In the genomic region with DNA sequence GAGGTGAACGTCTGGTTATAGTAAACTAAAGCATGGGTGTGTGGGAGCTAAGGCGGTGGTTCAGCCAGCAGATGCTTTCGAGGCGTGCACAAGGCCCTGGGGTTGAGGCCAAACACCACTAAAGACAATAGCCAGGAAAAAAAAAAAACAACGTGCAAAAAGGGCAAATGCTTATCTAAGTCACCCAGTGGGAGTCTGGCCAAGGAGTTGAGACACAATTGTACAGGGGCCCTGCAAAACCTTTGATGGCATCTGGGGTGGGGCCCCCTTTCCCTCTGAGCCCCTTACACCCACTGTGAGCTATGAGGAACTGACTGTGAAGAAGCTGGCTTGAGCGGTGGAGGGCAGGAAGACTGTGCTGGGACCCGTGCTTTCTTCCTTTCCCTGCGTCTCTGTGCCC, we compare ENCODE assay signal across 11 mouse cellular contexts. TPM values are rescaled to one million over a fixed set of nuclear protein-coding genes. Genes with fewer than 3 reads are reported as not detected.
DNase-seq lines count a peak whose midpoint lies in the region; ATAC-seq and TF ChIP-seq lines count a peak whose summit lies in the region.
"Had no signal": no experiment of that assay in that cellular context is flagged by ENCODE, and none has a peak within 500 bp of the region (broad histone marks: within the 10 kb centered on the region; RNA-seq: fewer than 3 reads in every experiment).

No protein-coding gene starts in this region.

- H3K4me2 ChIP-seq in stomach, embryonic 15.5 days, result peak overlapping the region; percentile 8; the same call in 1 of the 2 replicates
- H3K4me2 ChIP-seq in stomach, postnatal 0 days (replicated peaks; ENCODE audit: low read depth), result no peak overlapping the region
- peak overlapping the region; percentile 37 for H3K4me2 ChIP-seq in heart, embryonic 11.5 days
- H3K4me2 ChIP-seq in liver, embryonic 15.5 days, result peak overlapping the region; percentile 32
- H3K4me2 ChIP-seq: forebrain, embryonic 12.5 days; hindbrain, embryonic 12.5 days; midbrain, embryonic 13.5 days had no signal

- peaks cover 14% of the 10 kb centered on the region for H3K4me1 ChIP-seq in stomach, embryonic 15.5 days
- H3K4me1 ChIP-seq in stomach, postnatal 0 days (replicated peaks; ENCODE audit: control insufficient read depth, insufficient read depth), result no peaks in the 10 kb centered on the region; the same call in 1 of the 2 replicates
- peaks cover 18% of the 10 kb centered on the region for H3K4me1 ChIP-seq in heart, embryonic 11.5 days (ENCODE audit: control insufficient read depth, insufficient read depth, low read length)
- peaks cover 38% of the 10 kb centered on the region for H3K4me1 ChIP-seq in liver, embryonic 15.5 days (replicated peaks)

- WGBS in stomach, embryonic 15.5 days, result 28% methylated on average over 8 of the region's 8 CpGs
- 11% methylated on average over 8 of the region's 8 CpGs for WGBS in stomach, postnatal 0 days
- 15% methylated on average over 8 of the region's 8 CpGs for WGBS in heart, embryonic 11.5 days (ENCODE audit: insufficient replicate concordance)
- 6% methylated on average over 8 of the region's 8 CpGs for WGBS in liver, embryonic 15.5 days (ENCODE audit: insufficient replicate concordance)

- no peak overlapping the region for H3K4me3 ChIP-seq in stomach, embryonic 15.5 days (replicated peaks)
- no peak overlapping the region for H3K4me3 ChIP-seq in stomach, postnatal 0 days (ENCODE audit: low read depth, low read length)
- H3K4me3 ChIP-seq in heart, embryonic 11.5 days (ENCODE audit: low read depth, low read length), result no peak overlapping the region
- no peak overlapping the region for H3K4me3 ChIP-seq in liver, embryonic 15.5 days (replicated peaks)
- H3K4me3 ChIP-seq: forebrain, embryonic 12.5 days; hindbrain, embryonic 12.5 days; midbrain, embryonic 13.5 days had no signal

- H3K9ac ChIP-seq in stomach, embryonic 15.5 days, result no peak overlapping the region
- H3K9ac ChIP-seq in stomach, postnatal 0 days (ENCODE audit: low read length), result no peak overlapping the region
- H3K9ac ChIP-seq in heart, embryonic 11.5 days (ENCODE audit: low read depth, low read length), result 0 out of 2 replicates have a peak overlapping the region, but pooled peaks have one; percentile 46
- 0 out of 2 replicates have a peak overlapping the region, but pooled peaks have one; percentile 8 for H3K9ac ChIP-seq in liver, embryonic 15.5 days
- H3K9ac ChIP-seq: forebrain, embryonic 12.5 days; hindbrain, embryonic 12.5 days; midbrain, embryonic 13.5 days had no signal

- no peaks in the 10 kb centered on the region for H3K36me3 ChIP-seq in stomach, embryonic 15.5 days
- no peaks in the 10 kb centered on the region for H3K36me3 ChIP-seq in stomach, postnatal 0 days (ENCODE audit: control insufficient read depth, insufficient read depth, low read length)
- no peaks in the 10 kb centered on the region for H3K36me3 ChIP-seq in heart, embryonic 11.5 days (ENCODE audit: control insufficient read depth, insufficient read depth, low read length)
- H3K36me3 ChIP-seq in liver, embryonic 15.5 days (replicated peaks), result no peaks in the 10 kb centered on the region
- H3K36me3 ChIP-seq: forebrain, embryonic 12.5 days; hindbrain, embryonic 12.5 days; midbrain, embryonic 13.5 days had no signal

- TF ChIP-seq CTCF in stomach, postnatal 0 days (IDR thresholded peaks at IDR 0.05; ENCODE audit: low read depth), result no peak

- no peak for TF ChIP-seq EP300 in stomach, postnatal 0 days (optimal IDR thresholded peaks at IDR 0.05)

- no peaks in the 10 kb centered on the region for H3K9me3 ChIP-seq in stomach, embryonic 15.5 days
- H3K9me3 ChIP-seq in stomach, postnatal 0 days (ENCODE audit: control insufficient read depth, low read length), result no peaks in the 10 kb centered on the region
- H3K9me3 ChIP-seq in heart, embryonic 11.5 days (replicated peaks; ENCODE audit: control insufficient read depth, low read length), result no peaks in the 10 kb centered on the region
- H3K9me3 ChIP-seq in liver, embryonic 15.5 days (replicated peaks), result no peaks in the 10 kb centered on the region
- H3K9me3 ChIP-seq: forebrain, embryonic 12.5 days; hindbrain, embryonic 12.5 days; midbrain, embryonic 13.5 days had no signal

- no peaks in the 10 kb centered on the region for H3K27me3 ChIP-seq in stomach, embryonic 15.5 days (replicated peaks)
- H3K27me3 ChIP-seq in stomach, postnatal 0 days (ENCODE audit: control insufficient read depth, insufficient read depth, low read length), result no peaks in the 10 kb centered on the region
- no peaks in the 10 kb centered on the region; the same call in 1 of the 2 replicates for H3K27me3 ChIP-seq in heart, embryonic 11.5 days (ENCODE audit: control insufficient read depth, insufficient read depth, low read length)
- peaks cover 20% of the 10 kb centered on the region for H3K27me3 ChIP-seq in liver, embryonic 15.5 days

- peak overlapping the region; percentile 31; the same call in 1 of the 2 replicates for H3K27ac ChIP-seq in stomach, embryonic 15.5 days
- no peak overlapping the region for H3K27ac ChIP-seq in stomach, postnatal 0 days (replicated peaks)
- peak overlapping the region; percentile 76 for H3K27ac ChIP-seq in heart, embryonic 11.5 days (ENCODE audit: low read depth, low read length)
- peak overlapping the region; percentile 21; the same call in 1 of the 2 replicates for H3K27ac ChIP-seq in liver, embryonic 15.5 days (replicated peaks)
- H3K27ac ChIP-seq: forebrain, embryonic 12.5 days; hindbrain, embryonic 12.5 days; midbrain, embryonic 13.5 days had no signal

- no peak for DNase-seq in stomach, postnatal 0 days (ENCODE audit: low spot score)
- peak; percentile 36 for DNase-seq in yolk sac, embryonic 10.5 days (ENCODE audit: low spot score)
- no peak for DNase-seq in layer of hippocampus, adult 8-10 months (ENCODE audit: low spot score in 2 of 2)
- DNase-seq in urinary bladder, adult 18-20 months (ENCODE audit: low spot score in 2 of 2), result no peak
- no peak for DNase-seq in layer of hippocampus, postnatal 36 days

- no peak for ATAC-seq in stomach, embryonic 15.5 days (ENCODE audit: insufficient read depth, low FRiP score, low read depth)
- no peak for ATAC-seq in stomach, postnatal 0 days (ENCODE audit: low FRiP score, low TSS enrichment)
- 0 out of 2 replicates have a peak, but pooled peaks have one; percentile 27 for ATAC-seq in heart, embryonic 11.5 days (replicated peaks; ENCODE audit: insufficient number of reproducible peaks, low FRiP score, low TSS enrichment)
- peak; percentile 68 for ATAC-seq in liver, embryonic 15.5 days (ENCODE audit: insufficient read depth)
- ATAC-seq: midbrain, embryonic 13.5 days had no signal

RNA-seq across cellular contexts. Expression of a gene that starts 0.9 kb away (rescaled TPM):
- 0.59 and 0.65 TPM in 2 replicates for polyA plus RNA-seq in stomach, embryonic 15.5 days (2015; fragmentation: Nextera tagmentation; extraction: Ambion mirVana)
- polyA plus RNA-seq in stomach, postnatal 0 days (2015; fragmentation: Nextera tagmentation; extraction: Ambion mirVana), result 0.15 and 0.27 TPM in 2 replicates
- polyA plus RNA-seq in heart, embryonic 11.5 days (2014; fragmentation: Nextera tagmentation; extraction: Ambion mirVana), result 0.10 and 0.47 TPM in 2 replicates
- 0.25 TPM in 2 replicates for polyA plus RNA-seq in liver, embryonic 15.5 days (2015; fragmentation: Nextera tagmentation; extraction: Ambion mirVana)
- total RNA-seq in layer of hippocampus, adult 8-10 months (2022), result under 1 TPM in 2 of 4 experiments, not detected in 2; 0.73 to 0.85 TPM
- total RNA-seq in layer of hippocampus, postnatal 36 days (2021), result not detected
- polyA plus RNA-seq: forebrain, embryonic 12.5 days had no signal

RNA-seq across cellular contexts. Expression of a gene that starts 4.7 kb away (rescaled TPM):
- 25.8 and 26.5 TPM in 2 replicates for polyA plus RNA-seq in stomach, embryonic 15.5 days (2015; fragmentation: Nextera tagmentation; extraction: Ambion mirVana)
- 12.0 and 12.7 TPM in 2 replicates for polyA plus RNA-seq in stomach, postnatal 0 days (2015; fragmentation: Nextera tagmentation; extraction: Ambion mirVana)
- polyA plus RNA-seq in heart, embryonic 11.5 days (2014; fragmentation: Nextera tagmentation; extraction: Ambion mirVana), result 22.8 and 24.8 TPM in 2 replicates
- 2.3 TPM in 2 replicates for polyA plus RNA-seq in liver, embryonic 15.5 days (2015; fragmentation: Nextera tagmentation; extraction: Ambion mirVana)
- total RNA-seq in layer of hippocampus, adult 8-10 months (2022), result 1 to 10 TPM; 1.0 to 2.6 (median 1.4) TPM
- total RNA-seq in layer of hippocampus, postnatal 36 days (2021), result 1 to 10 TPM; 1.1 to 2.1 TPM

RNA-seq across cellular contexts. Expression of a gene that starts 46.5 kb away (rescaled TPM):
- polyA plus RNA-seq in stomach, embryonic 15.5 days (2015; fragmentation: Nextera tagmentation; extraction: Ambion mirVana), result 26.9 and 29.8 TPM in 2 replicates
- polyA plus RNA-seq in stomach, postnatal 0 days (2015; fragmentation: Nextera tagmentation; extraction: Ambion mirVana), result 19.3 and 20.5 TPM in 2 replicates
- polyA plus RNA-seq in heart, embryonic 11.5 days (2014; fragmentation: Nextera tagmentation; extraction: Ambion mirVana), result 46.2 and 57.7 TPM in 2 replicates
- polyA plus RNA-seq in liver, embryonic 15.5 days (2015; fragmentation: Nextera tagmentation; extraction: Ambion mirVana), result 11.0 and 12.9 TPM in 2 replicates
- 10 to 100 TPM; 18.1 to 22.7 (median 19.8) TPM for total RNA-seq in layer of hippocampus, adult 8-10 months (2022)
- 10 to 100 TPM; 27.4 to 27.6 TPM for total RNA-seq in layer of hippocampus, postnatal 36 days (2021)

RNA-seq across cellular contexts. Expression of a gene that starts 51.9 kb away (rescaled TPM):
- polyA plus RNA-seq in stomach, embryonic 15.5 days (2015; fragmentation: Nextera tagmentation; extraction: Ambion mirVana), result 42.7 and 47.9 TPM in 2 replicates
- polyA plus RNA-seq in stomach, postnatal 0 days (2015; fragmentation: Nextera tagmentation; extraction: Ambion mirVana), result 42.4 and 50.9 TPM in 2 replicates
- 6.4 and 7.5 TPM in 2 replicates for polyA plus RNA-seq in heart, embryonic 11.5 days (2014; fragmentation: Nextera tagmentation; extraction: Ambion mirVana)
- 45.2 and 46.1 TPM in 2 replicates for polyA plus RNA-seq in liver, embryonic 15.5 days (2015; fragmentation: Nextera tagmentation; extraction: Ambion mirVana)
- 10 to 100 TPM; 81.5 to 97.4 (median 90.2) TPM for total RNA-seq in layer of hippocampus, adult 8-10 months (2022)
- 100 to 1,000 TPM in 1 of 2 experiments, 10 to 100 TPM in 1; 79.5 to 104 TPM for total RNA-seq in layer of hippocampus, postnatal 36 days (2021)

Comparison
In these comparisons a context has a peak if more than half of its experiments do, and no peak if none do; other contexts are left out.
1. ATAC-seq: peak in heart, embryonic 11.5 days (single experiment) and liver, embryonic 15.5 days (single experiment); none in stomach, embryonic 15.5 days (single experiment) and stomach, postnatal 0 days (single experiment).
2. H3K9ac ChIP-seq: peak in heart, embryonic 11.5 days (single experiment) and liver, embryonic 15.5 days (single experiment); none in stomach, embryonic 15.5 days (single experiment) and stomach, postnatal 0 days (single experiment).